Mouse (Mus musculus) embryonic facial prominence, embryonic 12.5 days (tissue): ENCODE measurements around the gene Tmem127. TPM values are rescaled to one million over a fixed set of nuclear protein-coding genes. Genes with fewer than 3 reads are reported as not detected.
"Not testable (repeated sequence)": the region's sequence is repeated elsewhere in the genome, so short reads cannot be mapped to it uniquely, and the experiment has no call there.

Experiments used
- ATAC-seq: fragments of 200-750 bp; cut with Nextera tagmentation; 2 replicates; pipeline ENCODE4 v1.8.0; 2017; ENCODE audit not compliant: insufficient number of reproducible peaks, insufficient read depth, low FRiP score, low TSS enrichment
- H3K27ac ChIP-seq: fragments of 300-500 bp; sonication (generic); 2 replicates; pipeline ENCODE4 v1.5.1; 2016; ENCODE audit warnings: mild to moderate bottlenecking
- H3K27me3 ChIP-seq: fragments of 300-500 bp; sonication (generic); 2 replicates; pipeline ENCODE4 v1.6.1; 2016; ENCODE audit warnings: mild to moderate bottlenecking, moderate library complexity
- H3K36me3 ChIP-seq: fragments of 300-500 bp; sonication (generic); 2 replicates; pipeline ENCODE4 v1.6.1; 2016; ENCODE audit warnings: mild to moderate bottlenecking
- H3K4me1 ChIP-seq: fragments of 300-500 bp; sonication (generic); 2 replicates; pipeline ENCODE4 v1.6.1; 2016
- H3K4me2 ChIP-seq: fragments of 300-500 bp; sonication (generic); replicated peaks from 2 replicates; pipeline ENCODE4 v1.6.1; 2016; ENCODE audit warnings: mild to moderate bottlenecking, moderate library complexity
- H3K4me3 ChIP-seq: fragments of 300-500 bp; sonication (generic); 2 replicates; pipeline ENCODE4 v1.5.1; 2016; ENCODE audit warnings: mild to moderate bottlenecking
- H3K9ac ChIP-seq: fragments of 300-500 bp; sonication (generic); 2 replicates; pipeline ENCODE4 v1.6.1; 2016; ENCODE audit warnings: mild to moderate bottlenecking, moderate library complexity
- H3K9me3 ChIP-seq: fragments of 300-500 bp; sonication (generic); 2 replicates; pipeline ENCODE4 v1.6.1; 2016; ENCODE audit warnings: mild to moderate bottlenecking, moderate library complexity
- WGBS: fragments of 180-500 bp; shearing (Covaris S2); methylation state at CpG from one replicate; pipeline ENCODE4 v1.1.7; 2016; 5-methylcytosine and 5-hydroxymethylcytosine counted together
- polyA plus RNA-seq: library from polyadenylated mRNA; unstranded; fragments of >200 nt; fragmentation: Nextera tagmentation; extraction: Ambion mirVana; gene quantifications from 2 replicates; pipeline ENCODE4 v1.2.1, GENCODE M21; 2016

Gene Tmem127
- polyA plus RNA-seq, 1 experiment from 2014 or later = 31.3 TPM

GRCm38 (mm10) chr2:127301883-127302282 is 54.2 kb downstream of the Tmem127 start:
- Histone ChIP-seq H3K27me3 (no peaks in the 10 kb centered on the region), H3K27ac (no peak overlapping the region), H3K4me1 (0 out of 2 replicates have a peak, but pooled peaks cover 6% of the 10 kb centered on the region), H3K36me3 (peaks cover 44% of the 10 kb centered on the region), H3K4me2 (no peak overlapping the region), H3K9me3 (no peaks in the 10 kb centered on the region), H3K9ac (no peak overlapping the region), H3K4me3 (no peak overlapping the region)
- 88% methylated on average over 3 of the region's 3 CpGs for WGBS
- no peak for ATAC-seq

- not testable (repeated sequence) for H3K4me3 ChIP-seq, H3K4me1 ChIP-seq, H3K27me3 ChIP-seq, H3K9me3 ChIP-seq, ATAC-seq, H3K9ac ChIP-seq, H3K4me2 ChIP-seq, H3K27ac ChIP-seq
- 95% methylated on average over 4 of the region's 4 CpGs for WGBS
- H3K36me3 ChIP-seq = peaks cover 23% of the 10 kb centered on the region
These were observed 56.5 kb downstream of the Tmem127 start for GRCm38 (mm10) chr2:127304192-127304591.

- Histone ChIP-seq H3K4me1 (no peaks in the 10 kb centered on the region), H3K9me3 (no peaks in the 10 kb centered on the region), H3K27me3 (no peaks in the 10 kb centered on the region), H3K4me3 (no peak overlapping the region), H3K36me3 (peaks cover 19% of the 10 kb centered on the region), H3K4me2 (no peak overlapping the region), H3K27ac (no peak overlapping the region), H3K9ac (no peak overlapping the region)
- 79% methylated on average over 3 of the region's 3 CpGs for WGBS
- ATAC-seq = no peak
These were observed 57.0 kb downstream of the Tmem127 start for GRCm38 (mm10) chr2:127304609-127305210.

GRCm38 (mm10) chr2:127306123-127306522 is 58.4 kb downstream of the Tmem127 start:
- H3K4me2 ChIP-seq = no peak overlapping the region

GRCm38 (mm10) chr2:127307179-127307578 is 59.5 kb downstream of the Tmem127 start:
- Histone ChIP-seq H3K36me3 (no peaks in the 10 kb centered on the region), H3K9me3 (no peaks in the 10 kb centered on the region), H3K4me1 (no peaks in the 10 kb centered on the region), H3K9ac (no peak overlapping the region), H3K4me2 (no peak overlapping the region), H3K27ac (no peak overlapping the region), H3K27me3 (no peaks in the 10 kb centered on the region), H3K4me3 (no peak overlapping the region)
- ATAC-seq = no peak
- WGBS = 42% methylated on average over 3 of the region's 3 CpGs

More at GRCm38 (mm10) chr2:127306123-127306522, 58.4 kb downstream of the Tmem127 start:
- no peak overlapping the region for H3K4me3 ChIP-seq
- no peak for ATAC-seq
- H3K27ac ChIP-seq = no peak overlapping the region
- 0 out of 2 replicates have a peak, but pooled peaks cover 7% of the 10 kb centered on the region for H3K36me3 ChIP-seq
- no peak overlapping the region for H3K9ac ChIP-seq
- no peaks in the 10 kb centered on the region for H3K27me3 ChIP-seq
- H3K9me3 ChIP-seq = no peaks in the 10 kb centered on the region
- H3K4me1 ChIP-seq = no peaks in the 10 kb centered on the region

- Histone ChIP-seq H3K4me1 (no peaks in the 10 kb centered on the region), H3K9me3 (no peaks in the 10 kb centered on the region), H3K4me2 (no peak overlapping the region), H3K36me3 (no peaks in the 10 kb centered on the region), H3K9ac (no peak overlapping the region), H3K4me3 (no peak overlapping the region), H3K27ac (no peak overlapping the region), H3K27me3 (no peaks in the 10 kb centered on the region)
- ATAC-seq = no peak
- WGBS = 86% methylated on average over 2 of the region's 2 CpGs
These were observed 61.0 kb downstream of the Tmem127 start for GRCm38 (mm10) chr2:127308660-127309059.

- Histone ChIP-seq H3K9me3 (no peaks in the 10 kb centered on the region), H3K9ac (no peak overlapping the region), H3K36me3 (no peaks in the 10 kb centered on the region), H3K27me3 (no peaks in the 10 kb centered on the region), H3K4me1 (no peaks in the 10 kb centered on the region), H3K4me2 (no peak overlapping the region), H3K4me3 (no peak overlapping the region), H3K27ac (no peak overlapping the region)
- no peak for ATAC-seq
- WGBS = 56% methylated on average over 2 of the region's 2 CpGs
These were observed 62.5 kb downstream of the Tmem127 start for GRCm38 (mm10) chr2:127310246-127310645.

GRCm38 (mm10) chr2:127310685-127311084 is 63.0 kb downstream of the Tmem127 start:
- no peak overlapping the region for H3K27ac ChIP-seq
- H3K4me3 ChIP-seq = no peak overlapping the region
- ATAC-seq = no peak
- no peak overlapping the region for H3K9ac ChIP-seq
- H3K4me1 ChIP-seq = no peaks in the 10 kb centered on the region
- H3K27me3 ChIP-seq = no peaks in the 10 kb centered on the region
- H3K36me3 ChIP-seq = no peaks in the 10 kb centered on the region
- 91% methylated on average over 7 of the region's 7 CpGs for WGBS
- H3K4me2 ChIP-seq = no peak overlapping the region
- H3K9me3 ChIP-seq = no peaks in the 10 kb centered on the region

Other genes with a start within 250 kb of the Tmem127 start
- gene Ap4e1, start 239.2 kb upstream of the Tmem127 start, polyA plus RNA-seq = 13.4 and 13.7 TPM in 2 replicates
- gene Blvra, start 177.2 kb upstream of the Tmem127 start, polyA plus RNA-seq = 42.0 and 44.0 TPM in 2 replicates
- 91.3 and 96.2 TPM in 2 replicates for gene Ncaph, start 114.0 kb upstream of the Tmem127 start, polyA plus RNA-seq
- gene Itpripl1, start 104.5 kb upstream of the Tmem127 start, polyA plus RNA-seq = 18.8 and 22.1 TPM in 2 replicates
- 2.4 and 2.9 TPM in 2 replicates for gene 1810024B03Rik, start 39.6 kb upstream of the Tmem127 start, polyA plus RNA-seq
- gene Snrnp200, start 39.5 kb upstream of the Tmem127 start, polyA plus RNA-seq = 88.2 and 89.1 TPM in 2 replicates
- gene Ciao1, start 92 bp upstream of the Tmem127 start, polyA plus RNA-seq = 55.7 and 57.1 TPM in 2 replicates
- gene Stard7, start 22.3 kb downstream of the Tmem127 start, polyA plus RNA-seq = 82.5 and 87.3 TPM in 2 replicates
- 5.8 and 7.9 TPM in 2 replicates for gene Dusp2, start 88.3 kb downstream of the Tmem127 start, polyA plus RNA-seq
- 0.19 TPM in 1 of 2 replicates, not detected in the other for gene Astl, start 90.7 kb downstream of the Tmem127 start, polyA plus RNA-seq
- gene Adra2b, start 115.3 kb downstream of the Tmem127 start, polyA plus RNA-seq = 1.7 and 1.8 TPM in 2 replicates
- gene Gpat2, start 177.3 kb downstream of the Tmem127 start, polyA plus RNA-seq = 0.19 and 0.22 TPM in 2 replicates
- gene Fahd2a, start 196.7 kb downstream of the Tmem127 start, polyA plus RNA-seq = 27.5 and 27.7 TPM in 2 replicates